Mouse (Mus musculus): ENCODE results near the gene Rab22a.
"Not testable (repeated sequence)": the region's sequence is repeated elsewhere in the genome, so short reads cannot be mapped to it uniquely, and the experiment has no call there.

The Rab22a gene

GRCm38 (mm10) chr2:173659057-173659925, at the start of gene Rab22a:
Rab22a (plus strand) TSS chr2:173659760.
- DNase-seq (ENCODE audit: low read depth, low spot score): peak; percentile 97

GRCm38 (mm10) chr2:173615378-173616081, 44.0 kb upstream of the Rab22a start:
- DNase-seq (ENCODE audit: low read depth, low spot score): peak; percentile 6

DNA sequence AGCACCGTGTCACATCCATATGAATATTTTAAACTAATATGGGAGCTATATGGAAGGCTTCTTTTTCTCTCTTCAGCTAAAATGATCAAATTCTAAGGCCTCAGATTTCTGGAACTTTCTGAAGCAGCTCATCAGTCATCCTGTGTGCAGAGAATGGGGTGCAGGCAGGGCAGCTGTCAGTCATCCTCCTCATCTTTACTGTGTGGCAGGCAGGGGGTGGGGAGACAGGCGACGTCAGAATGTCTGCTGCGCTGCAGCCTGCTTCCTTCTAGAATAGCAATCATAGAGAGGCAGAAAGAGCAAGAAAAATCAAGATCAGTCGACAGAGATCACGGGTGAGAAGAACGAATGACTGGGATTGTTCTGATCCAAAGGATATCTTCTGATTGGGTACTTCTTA, 43.4 kb upstream of the Rab22a start:
- DNase-seq (ENCODE audit: low read depth, low spot score): no peak

- no peak for DNase-seq (ENCODE audit: low read depth, low spot score)
Measured at GRCm38 (mm10) chr2:173619132-173619531, 40.4 kb upstream of the Rab22a start.

DNA sequence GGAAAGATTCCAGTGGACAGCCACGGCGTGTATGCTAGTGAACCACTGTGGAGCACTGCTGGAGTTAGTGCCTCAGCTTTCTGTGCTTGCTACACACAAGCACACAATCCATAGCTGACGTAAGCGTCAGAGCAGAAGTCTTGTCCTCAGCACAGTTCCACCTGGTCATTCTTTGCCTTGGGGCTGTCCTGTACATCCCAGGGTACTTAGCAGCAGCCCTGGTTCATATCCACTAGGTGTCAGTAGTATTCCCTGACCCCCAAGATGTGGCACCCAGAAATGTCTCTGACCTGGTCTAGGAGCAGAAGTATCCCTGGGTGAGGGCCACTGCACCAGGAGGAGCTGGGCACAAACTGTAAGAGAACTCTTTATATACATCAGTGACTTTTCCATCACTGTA, 38.9 kb upstream of the Rab22a start:
- no peak for DNase-seq (ENCODE audit: low read depth, low spot score)

- DNase-seq (ENCODE audit: low read depth, low spot score): no peak
Measured at GRCm38 (mm10) chr2:173622173-173622601, 37.4 kb upstream of the Rab22a start.

- DNase-seq (ENCODE audit: low read depth, low spot score): no peak
Measured at GRCm38 (mm10) chr2:173624667-173625066, 34.9 kb upstream of the Rab22a start.

DNA sequence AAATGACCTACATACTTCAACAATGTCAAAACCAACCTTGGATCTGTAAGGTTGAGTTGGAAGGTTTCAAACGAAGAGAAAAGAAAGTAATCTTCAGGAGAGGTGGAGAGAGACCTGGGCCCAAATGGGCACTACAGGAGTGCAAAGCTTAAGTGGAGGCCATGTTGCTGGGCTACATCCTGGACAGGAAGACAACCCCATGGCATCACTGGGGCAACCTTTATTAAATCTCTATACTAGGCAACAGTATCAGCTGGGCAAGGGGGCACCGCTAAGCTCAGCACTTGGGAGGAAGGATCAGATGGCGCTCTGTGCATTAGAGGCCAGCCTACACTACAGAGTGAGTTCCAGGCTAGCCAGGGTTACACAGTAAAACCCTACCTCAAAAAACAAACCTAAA, 33.8 kb upstream of the Rab22a start:
- DNase-seq (ENCODE audit: low read depth, low spot score): no peak

- DNase-seq (ENCODE audit: low read depth, low spot score): not testable (repeated sequence)
Measured at GRCm38 (mm10) chr2:173634106-173634505, 25.5 kb upstream of the Rab22a start.

DNA sequence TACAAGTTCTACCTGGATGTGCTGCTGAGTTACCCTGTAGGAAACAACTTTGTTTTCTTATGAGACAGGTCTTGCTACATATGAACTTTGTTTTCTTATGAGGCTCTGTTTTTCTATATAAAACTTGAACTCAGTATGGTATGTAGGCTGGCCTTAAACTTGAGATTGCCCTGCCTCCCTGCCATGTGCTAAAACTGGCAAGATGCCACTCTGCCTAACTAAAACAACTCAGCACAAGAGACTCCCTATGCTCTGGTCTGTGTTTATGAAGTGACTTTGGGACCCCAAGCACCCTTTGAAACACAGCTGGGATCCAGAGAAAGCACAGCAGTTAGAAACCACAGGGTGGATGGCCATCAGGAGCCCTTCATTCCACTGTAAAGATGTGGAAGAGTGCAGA, 18.2 kb upstream of the Rab22a start:
- no peak for DNase-seq (ENCODE audit: low read depth, low spot score)

DNA sequence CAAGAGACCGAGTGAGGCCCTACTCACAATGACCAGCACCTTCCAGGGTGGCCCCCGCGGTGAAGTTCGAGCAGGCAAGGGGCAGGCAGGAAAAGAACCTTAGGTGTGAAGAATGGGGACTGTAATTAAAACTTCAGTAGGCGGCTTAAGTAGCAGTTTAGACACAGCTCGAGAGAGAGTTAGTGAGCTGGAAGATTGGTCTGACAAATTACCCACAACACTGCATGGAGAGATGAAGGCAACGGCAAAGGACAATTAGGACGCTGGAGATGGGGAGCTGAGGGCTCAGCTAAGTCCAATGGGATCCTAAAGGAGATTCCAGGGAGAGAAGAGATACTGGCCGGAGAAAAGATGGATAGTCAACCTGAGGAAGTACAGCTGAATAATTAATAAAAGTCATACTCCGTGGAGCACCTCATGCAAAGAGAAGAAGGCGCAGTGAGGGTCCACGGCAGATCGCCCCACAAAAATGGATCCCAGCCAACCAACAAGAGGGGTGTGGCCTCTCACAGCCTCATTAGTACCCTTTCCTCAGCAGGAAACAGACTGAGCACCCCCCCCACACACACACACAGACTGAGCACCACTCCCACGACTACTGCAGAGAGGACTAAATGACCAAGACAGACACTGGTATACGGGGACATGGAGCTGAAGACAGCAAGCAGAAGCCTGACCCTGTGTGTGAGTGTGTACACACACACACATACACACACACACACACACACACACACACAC, 17.1 kb upstream of the Rab22a start:
- DNase-seq (ENCODE audit: low read depth, low spot score): no peak

DNA sequence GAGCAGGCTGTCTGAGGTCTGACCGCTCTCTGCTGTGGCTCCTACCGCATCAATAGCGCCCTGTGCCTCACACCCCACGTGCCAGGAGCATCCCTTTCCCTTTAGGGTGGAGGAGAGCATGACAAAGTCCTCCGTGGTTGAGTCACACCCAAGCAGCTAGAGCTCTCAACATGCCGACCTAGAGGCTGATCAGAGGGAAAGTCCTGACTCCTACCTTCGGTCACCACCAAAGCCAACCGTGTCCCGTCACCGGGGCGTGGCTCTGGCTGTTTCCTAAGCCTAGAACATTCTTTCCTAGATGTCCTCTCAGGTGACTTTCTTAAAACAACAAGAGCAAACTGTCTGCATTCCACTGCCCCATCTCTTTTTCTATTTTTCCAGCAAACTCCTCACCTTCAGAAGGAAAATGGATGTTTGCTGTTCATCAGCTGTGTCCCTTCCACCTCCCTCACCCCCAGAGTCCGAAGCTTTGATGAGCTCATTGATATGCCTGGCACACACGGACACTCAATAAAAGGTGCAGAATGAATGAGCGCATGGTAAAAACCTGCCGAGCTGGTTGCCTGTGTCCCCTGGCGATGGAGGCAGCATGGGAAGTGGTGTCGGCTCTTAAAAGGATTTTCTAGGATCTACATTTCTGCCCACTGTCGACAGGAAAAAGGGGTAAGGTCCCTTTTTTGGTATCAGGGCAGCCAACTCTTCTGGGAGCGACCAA, 12.2 kb upstream of the Rab22a start:
- no peak for DNase-seq (ENCODE audit: low read depth, low spot score)

DNA sequence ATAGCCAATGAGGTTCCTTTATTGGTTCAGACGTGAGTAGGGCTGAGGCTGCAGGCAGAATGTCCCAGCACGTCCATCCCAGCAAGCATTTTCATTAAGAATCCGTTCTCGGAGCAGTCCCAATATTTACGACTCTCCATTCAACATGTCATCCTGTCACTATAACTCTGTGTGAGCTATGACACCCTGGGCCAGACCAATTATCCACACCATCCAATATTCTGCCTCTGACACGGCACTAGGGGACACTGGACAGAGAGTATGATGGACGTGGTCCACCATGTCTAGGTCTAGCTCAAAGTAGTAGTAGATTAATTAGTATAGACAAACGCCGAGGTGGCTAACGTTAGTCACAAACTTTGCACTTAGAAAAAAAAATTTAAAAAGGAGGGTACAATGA, 9.8 kb upstream of the Rab22a start:
- DNase-seq (ENCODE audit: low read depth, low spot score): no peak

DNA sequence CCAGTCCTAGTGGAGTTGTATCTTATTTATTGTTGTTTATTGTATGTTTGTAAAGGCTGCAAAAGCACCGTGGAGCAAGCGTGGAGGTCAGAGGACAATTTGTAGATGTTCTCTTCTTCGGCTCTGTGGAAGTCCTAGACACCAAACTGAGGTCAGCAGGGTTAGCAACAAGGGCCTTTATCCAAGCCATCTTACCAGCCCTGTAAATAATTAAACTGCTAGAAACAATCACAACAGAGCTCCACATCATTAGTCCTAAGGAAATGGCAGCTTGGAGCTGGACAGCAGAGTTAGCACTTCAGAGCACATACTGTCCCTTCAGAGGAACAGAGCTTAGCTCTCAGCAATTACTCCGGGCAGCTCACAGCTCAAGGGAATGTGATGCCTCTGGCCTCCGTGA, 6.0 kb upstream of the Rab22a start:
- no peak for DNase-seq (ENCODE audit: low read depth, low spot score)

DNA sequence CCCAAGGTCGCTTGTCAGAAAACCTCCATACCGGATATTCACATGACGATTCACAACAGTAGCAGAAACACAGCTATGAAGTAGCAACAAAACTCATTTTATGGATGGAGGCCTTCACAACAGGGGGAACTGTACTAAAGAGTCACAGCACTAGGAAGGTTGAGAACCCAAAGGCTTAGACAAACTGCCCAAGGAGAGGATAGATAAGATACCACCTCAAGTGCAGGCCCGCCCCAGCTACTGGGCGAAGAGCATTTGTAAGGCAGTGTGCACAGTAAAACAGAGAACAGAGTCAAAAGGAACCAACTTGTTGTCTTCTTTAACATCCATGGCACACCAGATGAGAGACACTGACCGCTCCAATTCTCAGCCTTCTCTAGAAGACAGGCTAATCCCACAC, 1.8 kb upstream of the Rab22a start:
- DNase-seq (ENCODE audit: low read depth, low spot score): no peak

DNA sequence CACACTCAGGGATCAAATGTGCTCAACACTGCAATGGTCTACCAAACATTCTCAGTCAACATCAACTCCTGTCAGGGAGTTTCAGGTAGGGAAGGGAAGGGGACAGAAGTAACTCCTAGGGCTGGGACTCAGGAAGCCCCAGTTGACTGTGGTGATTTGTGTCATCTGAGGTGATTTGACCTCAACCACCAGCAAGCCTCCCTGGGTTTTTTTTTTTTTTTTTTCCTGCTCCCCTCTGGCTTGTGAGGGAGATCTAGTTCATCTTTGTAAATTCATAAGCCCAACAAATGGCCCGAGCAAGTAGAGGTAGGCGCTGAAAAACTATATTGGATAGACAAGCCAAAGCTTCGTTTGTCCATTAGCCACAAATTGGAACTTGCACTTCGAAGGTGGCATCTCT, 1.0 kb upstream of the Rab22a start:
- no peak for DNase-seq (ENCODE audit: low read depth, low spot score)

DNA sequence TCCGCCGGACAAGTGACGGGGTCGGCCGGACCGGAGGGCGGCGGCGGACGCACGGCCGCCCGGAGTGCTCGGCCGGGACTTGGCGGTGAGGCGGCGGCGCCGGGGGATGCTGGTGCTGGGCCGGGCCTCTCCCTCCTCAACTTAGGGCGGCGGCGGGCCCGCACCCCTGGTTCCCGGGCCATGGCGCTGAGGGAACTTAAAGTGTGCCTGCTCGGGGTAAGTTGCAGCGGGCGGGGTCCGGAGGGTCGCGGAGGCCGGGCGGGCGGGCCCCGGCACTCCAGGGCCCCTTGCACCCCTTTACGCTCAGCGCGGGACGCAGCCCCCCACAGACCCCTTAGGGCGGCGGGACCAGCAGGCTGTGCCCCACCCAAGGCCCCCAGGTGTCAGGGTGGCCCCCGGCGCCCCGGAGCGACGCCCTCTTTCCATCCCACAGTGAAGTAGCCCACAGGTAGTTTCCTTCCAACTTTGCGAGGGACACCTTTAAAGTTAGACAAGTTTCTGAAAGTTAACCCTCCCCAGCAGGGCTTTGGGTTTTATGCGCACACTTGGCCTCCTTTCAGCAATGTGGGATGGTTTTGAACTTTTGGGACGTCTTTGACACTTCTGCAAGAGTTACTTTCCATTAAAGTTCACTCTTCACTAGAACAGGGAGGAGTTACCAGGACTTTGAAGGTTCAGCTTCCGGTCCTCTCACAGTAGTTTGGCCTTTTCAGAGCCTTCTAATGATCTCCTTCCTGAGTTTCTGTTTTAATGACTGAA, 545 bp downstream of the Rab22a start:
- DNase-seq (ENCODE audit: low read depth, low spot score): no peak

DNA sequence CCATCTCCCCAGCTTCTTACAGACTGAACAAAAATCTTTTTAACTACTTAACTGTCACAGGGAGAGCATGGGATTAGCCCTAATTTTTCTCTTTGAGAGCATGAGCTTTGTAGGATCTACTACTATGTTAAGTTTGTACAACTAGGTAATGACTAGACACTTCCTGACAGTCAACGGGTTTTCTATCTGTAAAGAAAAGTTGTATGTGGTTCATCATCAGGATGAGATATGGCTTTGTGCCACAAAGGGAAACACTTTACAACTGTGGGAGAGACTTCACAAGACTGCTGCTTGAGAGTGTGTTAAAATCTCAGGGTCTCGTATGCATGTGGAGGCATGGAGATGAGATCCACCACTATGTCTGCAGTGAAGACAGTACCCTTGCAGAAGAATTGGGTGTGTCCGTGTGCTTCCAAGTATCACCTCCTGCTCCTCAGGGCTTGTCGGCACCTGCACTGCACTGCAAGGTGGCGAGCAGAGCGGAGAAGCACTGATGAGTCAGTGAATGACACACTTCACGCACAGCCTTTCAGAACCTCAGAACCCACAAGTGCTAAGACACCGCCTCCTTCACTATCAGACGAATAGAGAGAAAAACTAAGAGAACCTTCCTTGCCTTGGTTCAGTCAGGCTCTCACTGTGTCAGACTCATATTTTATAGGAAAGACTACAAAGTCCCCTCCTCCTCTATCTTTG, 2.8 kb downstream of the Rab22a start:
- DNase-seq (ENCODE audit: low read depth, low spot score): no peak

DNA sequence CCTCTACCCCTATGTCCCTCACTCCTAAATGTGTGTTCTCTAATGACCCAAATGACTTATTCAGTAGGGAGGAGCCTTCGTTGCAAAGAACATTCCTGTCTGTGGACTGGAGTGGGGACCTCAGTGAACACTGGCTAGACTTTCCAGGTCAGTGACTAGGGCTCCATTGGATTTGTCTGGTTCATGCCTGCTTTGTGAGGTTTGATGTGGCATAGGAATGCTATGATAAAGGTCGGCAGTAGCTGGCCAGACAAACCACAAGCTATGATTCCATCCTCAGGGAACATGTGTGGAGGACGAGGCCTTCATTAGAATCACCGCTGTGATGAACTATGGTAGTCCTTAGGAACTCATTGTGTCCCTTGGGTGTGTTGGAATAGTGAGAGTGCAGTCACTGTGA, 5.2 kb downstream of the Rab22a start:
- no peak for DNase-seq (ENCODE audit: low read depth, low spot score)

GRCm38 (mm10) chr2:173665271-173665670, 5.7 kb downstream of the Rab22a start:
- no peak for DNase-seq (ENCODE audit: low read depth, low spot score)
